ENCODE assay signal across 14 mouse cellular contexts in genomic region chr14:68361481-68361880, GRCm38 (mm10).
DNase-seq lines count a peak whose midpoint lies in the region; ATAC-seq and TF ChIP-seq lines count a peak whose summit lies in the region.
"Had no signal": no experiment of that assay in that cellular context is flagged by ENCODE, and none has a peak within 500 bp of the region (broad histone marks: within the 10 kb centered on the region; RNA-seq: fewer than 3 reads in every experiment).

No protein-coding gene starts in this region.

- no peak for TF ChIP-seq CTCF in forebrain, postnatal 0 days (IDR thresholded peaks at IDR 0.05; ENCODE audit: low read depth)
- TF ChIP-seq CTCF in midbrain, postnatal 0 days (IDR thresholded peaks at IDR 0.05): peak; percentile 5; the same call in 1 of the 2 replicates

- H3K4me3 ChIP-seq in midbrain, embryonic 13.5 days (replicated peaks): no peak overlapping the region
- no peak overlapping the region for H3K4me3 ChIP-seq in midbrain, embryonic 11.5 days (ENCODE audit: low read depth, low read length)
- no peak overlapping the region for H3K4me3 ChIP-seq in forebrain, postnatal 0 days (ENCODE audit: low read depth, low read length)
- H3K4me3 ChIP-seq in midbrain, postnatal 0 days (ENCODE audit: low read depth, low read length): no peak overlapping the region
- H3K4me3 ChIP-seq: heart, embryonic 15.5 days; limb, embryonic 15.5 days; lung, embryonic 15.5 days had no signal

- peak overlapping the region; percentile 71 for H3K27ac ChIP-seq in midbrain, embryonic 13.5 days
- no peak overlapping the region for H3K27ac ChIP-seq in midbrain, embryonic 11.5 days (ENCODE audit: low read depth, low read length)
- H3K27ac ChIP-seq in forebrain, postnatal 0 days (ENCODE audit: low read depth, low read length): no peak overlapping the region
- H3K27ac ChIP-seq in midbrain, postnatal 0 days (ENCODE audit: low read depth, low read length): no peak overlapping the region
- H3K27ac ChIP-seq: heart, embryonic 15.5 days; limb, embryonic 15.5 days; lung, embryonic 15.5 days had no signal

- peak; percentile 11 to 24 for DNase-seq in cerebellum, postnatal 14 days
- no peak for DNase-seq in midbrain, embryonic 11.5 days (ENCODE audit: low spot score, missing footprints)
- peak; percentile 59 for DNase-seq in forebrain, postnatal 0 days
- DNase-seq in midbrain, postnatal 0 days (ENCODE audit: low spot score): peak; percentile 69
- no peak for DNase-seq in adrenal gland, postnatal 36 days
- DNase-seq: cerebellum, adult 8-10 months; heart, adult 11 months; thymus, postnatal 4 days had no signal

- no peak overlapping the region for H3K4me2 ChIP-seq in midbrain, embryonic 13.5 days (replicated peaks)
- no peak overlapping the region for H3K4me2 ChIP-seq in midbrain, embryonic 11.5 days
- H3K4me2 ChIP-seq in forebrain, postnatal 0 days (ENCODE audit: low read depth): no peak overlapping the region
- H3K4me2 ChIP-seq in midbrain, postnatal 0 days (ENCODE audit: low read depth, low read length, poor library complexity, severe bottlenecking): no peak overlapping the region
- H3K4me2 ChIP-seq: heart, embryonic 15.5 days; limb, embryonic 15.5 days; lung, embryonic 15.5 days had no signal

- WGBS in midbrain, embryonic 13.5 days: 26% methylated on average over 6 of the region's 6 CpGs
- WGBS in midbrain, embryonic 11.5 days: 81% methylated on average over 6 of the region's 6 CpGs
- WGBS in forebrain, postnatal 0 days: 16% methylated on average over 6 of the region's 6 CpGs
- WGBS in midbrain, postnatal 0 days: 26% methylated on average over 6 of the region's 6 CpGs

- no peak for ATAC-seq in cerebellum, adult (ENCODE audit: insufficient number of reproducible peaks, low FRiP score, low TSS enrichment)
- ATAC-seq in midbrain, embryonic 13.5 days: peak; percentile 76
- no peak for ATAC-seq in midbrain, embryonic 11.5 days (ENCODE audit: low FRiP score)
- peak; percentile 86 for ATAC-seq in forebrain, postnatal 0 days
- peak; percentile 44; the same call in 1 of the 2 replicates for ATAC-seq in midbrain, postnatal 0 days (ENCODE audit: low FRiP score)
- no peak for ATAC-seq in megakaryocyte-erythroid progenitor cell, adult 5-6 weeks (replicated peaks; ENCODE audit: low FRiP score, low TSS enrichment, poor library complexity, severe bottlenecking)

- H3K36me3 ChIP-seq in midbrain, embryonic 13.5 days: no peaks in the 10 kb centered on the region
- no peaks in the 10 kb centered on the region for H3K36me3 ChIP-seq in midbrain, embryonic 11.5 days (ENCODE audit: control insufficient read depth, insufficient read depth, low read length)
- H3K36me3 ChIP-seq in forebrain, postnatal 0 days (ENCODE audit: insufficient read depth): no peaks in the 10 kb centered on the region
- no peaks in the 10 kb centered on the region for H3K36me3 ChIP-seq in midbrain, postnatal 0 days (ENCODE audit: insufficient read depth, low read length)
- H3K36me3 ChIP-seq: heart, embryonic 15.5 days; limb, embryonic 15.5 days; lung, embryonic 15.5 days had no signal

- no peaks in the 10 kb centered on the region for H3K27me3 ChIP-seq in midbrain, embryonic 13.5 days
- no peaks in the 10 kb centered on the region for H3K27me3 ChIP-seq in midbrain, embryonic 11.5 days (ENCODE audit: control insufficient read depth, insufficient read depth, low read length)
- no peaks in the 10 kb centered on the region for H3K27me3 ChIP-seq in forebrain, postnatal 0 days (ENCODE audit: insufficient read depth, low read length)
- H3K27me3 ChIP-seq in midbrain, postnatal 0 days (ENCODE audit: insufficient read depth, low read length): no peaks in the 10 kb centered on the region
- H3K27me3 ChIP-seq: heart, embryonic 15.5 days; limb, embryonic 15.5 days; lung, embryonic 15.5 days had no signal

- H3K9ac ChIP-seq in midbrain, embryonic 13.5 days (replicated peaks): no peak overlapping the region
- no peak overlapping the region for H3K9ac ChIP-seq in midbrain, embryonic 11.5 days (ENCODE audit: low read length)
- H3K9ac ChIP-seq in forebrain, postnatal 0 days: no peak overlapping the region
- no peak overlapping the region for H3K9ac ChIP-seq in midbrain, postnatal 0 days (replicated peaks; ENCODE audit: low read length, poor library complexity, severe bottlenecking)
- H3K9ac ChIP-seq: heart, embryonic 15.5 days; limb, embryonic 15.5 days; lung, embryonic 15.5 days had no signal

- H3K4me1 ChIP-seq in midbrain, embryonic 13.5 days (replicated peaks): peaks cover 15% of the 10 kb centered on the region
- no peaks in the 10 kb centered on the region for H3K4me1 ChIP-seq in midbrain, embryonic 11.5 days (ENCODE audit: control insufficient read depth, insufficient read depth, low read length)
- H3K4me1 ChIP-seq in forebrain, postnatal 0 days (ENCODE audit: insufficient read depth): no peaks in the 10 kb centered on the region
- H3K4me1 ChIP-seq in midbrain, postnatal 0 days (ENCODE audit: insufficient read depth, low read length): no peaks in the 10 kb centered on the region
- H3K4me1 ChIP-seq: heart, embryonic 15.5 days; limb, embryonic 15.5 days; lung, embryonic 15.5 days had no signal

- H3K9me3 ChIP-seq in midbrain, embryonic 13.5 days: no peaks in the 10 kb centered on the region
- H3K9me3 ChIP-seq in midbrain, embryonic 11.5 days (ENCODE audit: control insufficient read depth, low read length): no peaks in the 10 kb centered on the region
- no peaks in the 10 kb centered on the region for H3K9me3 ChIP-seq in forebrain, postnatal 0 days (ENCODE audit: low read length)
- no peaks in the 10 kb centered on the region for H3K9me3 ChIP-seq in midbrain, postnatal 0 days (ENCODE audit: low read length)
- H3K9me3 ChIP-seq: heart, embryonic 15.5 days; limb, embryonic 15.5 days; lung, embryonic 15.5 days had no signal

Comparison
In these comparisons a context has a peak if more than half of its experiments do, and no peak if none do; other contexts are left out.
1. DNase-seq: peak in cerebellum, postnatal 14 days (2 of 2), forebrain, postnatal 0 days (single experiment) and midbrain, postnatal 0 days (single experiment); none in midbrain, embryonic 11.5 days (single experiment) and adrenal gland, postnatal 36 days (0 of 2).
2. ATAC-seq: peak in midbrain, embryonic 13.5 days (single experiment), forebrain, postnatal 0 days (single experiment) and midbrain, postnatal 0 days (single experiment); none in cerebellum, adult (single experiment), midbrain, embryonic 11.5 days (single experiment) and megakaryocyte-erythroid progenitor cell, adult 5-6 weeks (single experiment).